ENCODE assay signal across 7 mouse cellular contexts in genomic region chr15:97373203-97374084, GRCm38 (mm10).
DNase-seq lines count a peak whose midpoint lies in the region; ATAC-seq and TF ChIP-seq lines count a peak whose summit lies in the region.

No protein-coding gene starts in this region.

- TF ChIP-seq EP300 in MEL (IDR thresholded peaks at IDR 0.05; ENCODE audit: low read depth in 1 of 2, low read length in 2 of 2): no peak

- peak; percentile 35; the same call in 1 of the 2 replicates for ATAC-seq in liver, embryonic 11.5 days (replicated peaks; ENCODE audit: low FRiP score)
- ATAC-seq in monocyte, adult 5-6 weeks (replicated peaks; ENCODE audit: insufficient number of reproducible peaks, low FRiP score, low TSS enrichment, poor library complexity, severe bottlenecking): peak; percentile 91

- no peak overlapping the region for H3K27ac ChIP-seq in MEL (ENCODE audit: control insufficient read depth, low read depth, low read length)
- no peak overlapping the region for H3K27ac ChIP-seq in liver, embryonic 11.5 days (ENCODE audit: low read depth, low read length)

- H3K9ac ChIP-seq in MEL (ENCODE audit: control insufficient read depth, low read depth, low read length, poor library complexity, severe bottlenecking): no peak overlapping the region
- peak overlapping the region; percentile 55 for H3K9ac ChIP-seq in liver, embryonic 11.5 days (ENCODE audit: low read depth, low read length)

- H3K4me1 ChIP-seq in MEL (ENCODE audit: control insufficient read depth in 1 of 2, insufficient read depth in 2 of 2, low read length in 2 of 2): peaks cover 3 to 32% of the 10 kb centered on the region in 2 experiments
- H3K4me1 ChIP-seq in liver, embryonic 11.5 days (replicated peaks; ENCODE audit: control insufficient read depth, insufficient read depth, low read length): peaks cover 34% of the 10 kb centered on the region

- peak in 1 of 2 experiments; percentile 10; a peak in 1 of 4 replicates for TF ChIP-seq POLR2A in MEL (IDR thresholded peaks at IDR 0.05; ENCODE audit: control insufficient read depth in 1 of 2, insufficient read depth in 1 of 2, low read depth in 1 of 2, low read length in 2 of 2, poor library complexity in 1 of 2)

- no peaks in the 10 kb centered on the region for H3K27me3 ChIP-seq in MEL (ENCODE audit: control insufficient read depth in 1 of 2, insufficient read depth in 2 of 2, low read length in 2 of 2)
- no peaks in the 10 kb centered on the region for H3K27me3 ChIP-seq in liver, embryonic 11.5 days (replicated peaks; ENCODE audit: control insufficient read depth, insufficient read depth, low read length)

- H3K79me2 ChIP-seq in MEL (ENCODE audit: control insufficient read depth, insufficient read depth, low read length, poor library complexity): no peaks in the 10 kb centered on the region

- DNase-seq in MEL (ENCODE audit: low read depth, low spot score): no peak
- peak; percentile 57 for DNase-seq in embryo, embryonic 11 days
- peak; percentile 18 to 31 for DNase-seq in heart, postnatal 36 days
- DNase-seq in liver, embryonic 11.5 days (ENCODE audit: low spot score): no peak
- DNase-seq in yolk sac, embryonic 10.5 days (ENCODE audit: low spot score): peak; percentile 65
- no peak for DNase-seq in layer of hippocampus, postnatal 14 days (ENCODE audit: low spot score in 2 of 2)

- 6% methylated on average over 22 of the region's 25 CpGs for WGBS in liver, embryonic 11.5 days

- H3K4me2 ChIP-seq in liver, embryonic 11.5 days: peak overlapping the region; percentile 74

- H3K4me3 ChIP-seq in MEL (ENCODE audit: control insufficient read depth in 1 of 2, insufficient read depth in 1 of 2, low read depth in 2 of 2, low read length in 2 of 2): no peak overlapping the region
- peak overlapping the region; percentile 32 for H3K4me3 ChIP-seq in liver, embryonic 11.5 days (ENCODE audit: low read depth, low read length)

- no peaks in the 10 kb centered on the region for H3K9me3 ChIP-seq in MEL (replicated peaks; ENCODE audit: insufficient read depth, low read length)
- no peaks in the 10 kb centered on the region for H3K9me3 ChIP-seq in liver, embryonic 11.5 days (ENCODE audit: control insufficient read depth, low read length)

- no peak for TF ChIP-seq RAD21 in MEL (IDR thresholded peaks at IDR 0.05; ENCODE audit: low read depth, low read length)

- peaks cover 0 to 33% of the 10 kb centered on the region in 2 experiments; a peak in 3 of 4 replicates for H3K36me3 ChIP-seq in MEL (ENCODE audit: control insufficient read depth in 1 of 2, insufficient read depth in 2 of 2, low read length in 2 of 2)
- H3K36me3 ChIP-seq in liver, embryonic 11.5 days (ENCODE audit: control insufficient read depth, insufficient read depth, low read length): no peaks in the 10 kb centered on the region

- intact Hi-C loops in heart, postnatal 36 days (cut with DNase I): loop anchor here (5.0 kb wide), 1 partner anchor 209 kb away; no protein-coding TSS in a partner anchor

- no peak for TF ChIP-seq CTCF in MEL (IDR thresholded peaks at IDR 0.05 in 2 of 3, conservative IDR thresholded peaks at IDR 0.05 in 1 of 3; ENCODE audit: control insufficient read depth in 1 of 3, insufficient read depth in 1 of 3, low read depth in 2 of 3, low read length in 3 of 3, poor library complexity in 1 of 3, severe bottlenecking in 1 of 3)

TF ChIP-seq in MEL, 35 proteins besides CTCF, POLR2A, EP300 and RAD21:
- TF ChIP-seq RCOR1 (IDR thresholded peaks at IDR 0.05; ENCODE audit: low read depth, low read length) (no peak), GABPA (IDR thresholded peaks at IDR 0.05; ENCODE audit: low read depth, low read length) (no peak), ETS1 (IDR thresholded peaks at IDR 0.05; ENCODE audit: low read depth, low read length) (0 out of 2 replicates have a peak, but pooled peaks have one; percentile 21), ZNF384 (IDR thresholded peaks at IDR 0.05; ENCODE audit: low read depth, low read length) (peak; percentile 88), JUND (IDR thresholded peaks at IDR 0.05; ENCODE audit: low read depth, low read length) (no peak), CHD2 (IDR thresholded peaks at IDR 0.05; ENCODE audit: low read length) (no peak), POLR2AphosphoS2 (IDR thresholded peaks at IDR 0.05; ENCODE audit: low read length) (no peak), GATA1 (IDR thresholded peaks at IDR 0.05; ENCODE audit: low read depth, low read length) (0 out of 2 replicates have a peak, but pooled peaks have one; percentile 24)

Comparison
In these comparisons a context has a peak if more than half of its experiments do, and no peak if none do; other contexts are left out.
1. DNase-seq: peak in embryo, embryonic 11 days (single experiment), heart, postnatal 36 days (2 of 2) and yolk sac, embryonic 10.5 days (single experiment); none in MEL (single experiment), liver, embryonic 11.5 days (single experiment) and layer of hippocampus, postnatal 14 days (0 of 2).